Comparison of ENCODE assay signal across 13 mouse cellular contexts in genomic region chr2:11542121-11542520, GRCm38 (mm10). TPM values are rescaled to one million over a fixed set of nuclear protein-coding genes. Genes with fewer than 3 reads are reported as not detected.
DNase-seq lines count a peak whose midpoint lies in the region; ATAC-seq and TF ChIP-seq lines count a peak whose summit lies in the region.
"Had no signal": no experiment of that assay in that cellular context is flagged by ENCODE, and none has a peak within 500 bp of the region (broad histone marks: within the 10 kb centered on the region; RNA-seq: fewer than 3 reads in every experiment).

No protein-coding gene starts in this region.

- H3K27ac ChIP-seq in bone marrow, adult 2 months (ENCODE audit: control insufficient read depth, insufficient read depth, low read depth, low read length, poor library complexity), result peak overlapping the region; percentile 44; the same call in 1 of the 2 replicates
- H3K27ac ChIP-seq: embryonic facial prominence, embryonic 12.5 days; embryonic facial prominence, embryonic 15.5 days; hindbrain, embryonic 12.5 days; hindbrain, embryonic 15.5 days had no signal

- no peak overlapping the region for H3K4me3 ChIP-seq in bone marrow, adult 2 months (replicated peaks; ENCODE audit: control insufficient read depth, low read depth, low read length)
- H3K4me3 ChIP-seq: embryonic facial prominence, embryonic 12.5 days; embryonic facial prominence, embryonic 15.5 days; hindbrain, embryonic 12.5 days; hindbrain, embryonic 15.5 days had no signal

- DNase-seq in 416B (ENCODE audit: low read depth), result peak; percentile 53
- DNase-seq in thymus, postnatal 0 days (ENCODE audit: low spot score), result no peak
- DNase-seq in spleen, postnatal 36 days (ENCODE audit: low spot score in 2 of 2), result no peak
- no peak for DNase-seq in embryo, embryonic 10.5 days (ENCODE audit: low spot score)
- no peak for DNase-seq in adrenal gland, postnatal 36 days

- TF ChIP-seq CTCF in bone marrow, adult 2 months (IDR thresholded peaks at IDR 0.05; ENCODE audit: control insufficient read depth, insufficient read depth, low read length), result no peak

- ATAC-seq in CD4-positive, CD25-positive, alpha-beta regulatory T cell, adult 4 months, result peak; percentile 71
- ATAC-seq in megakaryocyte, adult 5-6 weeks (ENCODE audit: poor library complexity, severe bottlenecking), result peak; percentile 51

- H3K4me1 ChIP-seq in bone marrow, adult 2 months (ENCODE audit: control insufficient read depth, insufficient read depth, low read length), result peaks cover 17% of the 10 kb centered on the region
- H3K4me1 ChIP-seq: embryonic facial prominence, embryonic 12.5 days; embryonic facial prominence, embryonic 15.5 days; hindbrain, embryonic 12.5 days; hindbrain, embryonic 15.5 days had no signal

- no peak for TF ChIP-seq POLR2A in bone marrow, adult 2 months (IDR thresholded peaks at IDR 0.05; ENCODE audit: borderline replicate concordance, control insufficient read depth, low read depth, low read length)

- 52% methylated on average over 1 of the region's 1 CpGs for WGBS in bone marrow, adult 2 months

RNA-seq across cellular contexts. Expression of gene Pfkfb3, which starts 11.8 kb away (rescaled TPM):
- polyA plus RNA-seq in CD4-positive, CD25-positive, alpha-beta regulatory T cell, adult 4 months (2017; shearing (Covaris generic)), result 10 to 100 TPM; 17.6 to 22.7 TPM
- polyA plus RNA-seq in bone marrow, adult 2 months (2011; ENCODE audit: insufficient read depth, insufficient read length, low replicate concordance, missing spikeins), result 9.1 and 24.3 TPM in 2 replicates
- 24.5 and 31.3 TPM in 2 replicates for total RNA-seq in megakaryocyte, adult 5-6 weeks (2015)
- total RNA-seq in megakaryocyte, adult 5-6 weeks (2017), result 22.1 and 23.0 TPM in 2 replicates
- polyA plus RNA-seq in thymus, postnatal 0 days (2015; fragmentation: Nextera tagmentation; extraction: Ambion mirVana), result 14.0 and 15.0 TPM in 2 replicates
- 100 to 1,000 TPM in 1 of 2 experiments, 10 to 100 TPM in 1; 94.5 to 108 TPM for total RNA-seq in adrenal gland, postnatal 36 days (2021)
- polyA plus RNA-seq: G1E had no signal
